Mouse (Mus musculus) urinary bladder, adult 2 months (tissue): Measurements from ENCODE around the gene Relch. TPM values are rescaled to one million over a fixed set of nuclear protein-coding genes. Genes with fewer than 3 reads are reported as not detected.
"Not testable (repeated sequence)": the region's sequence is repeated elsewhere in the genome, so short reads cannot be mapped to it uniquely, and the experiment has no call there.

Experiments
- DNase-seq: peaks from one replicate; pipeline ENCODE4 v3.0.0; 2022; ENCODE audit warnings: low spot score
- polyA plus RNA-seq: library from polyadenylated mRNA; depleted of rRNA; stranded (reverse); fragments of >200 nt; gene quantifications from 2 replicates; pipeline ENCODE4 v1.2.3, GENCODE M21; 2012; rRNA removed

Gene Relch
- polyA plus RNA-seq = 37.0 and 43.5 TPM in 2 replicates

- peak; percentile 87 for DNase-seq
These were observed at the start of gene Relch, which contains the start of gene Pign for GRCm38 (mm10) chr1:105663171-105663961. Gene Relch, plus strand, starts transcription at chr1:105663861. Gene Pign, minus strand, starts transcription at chr1:105663677.

DNA sequence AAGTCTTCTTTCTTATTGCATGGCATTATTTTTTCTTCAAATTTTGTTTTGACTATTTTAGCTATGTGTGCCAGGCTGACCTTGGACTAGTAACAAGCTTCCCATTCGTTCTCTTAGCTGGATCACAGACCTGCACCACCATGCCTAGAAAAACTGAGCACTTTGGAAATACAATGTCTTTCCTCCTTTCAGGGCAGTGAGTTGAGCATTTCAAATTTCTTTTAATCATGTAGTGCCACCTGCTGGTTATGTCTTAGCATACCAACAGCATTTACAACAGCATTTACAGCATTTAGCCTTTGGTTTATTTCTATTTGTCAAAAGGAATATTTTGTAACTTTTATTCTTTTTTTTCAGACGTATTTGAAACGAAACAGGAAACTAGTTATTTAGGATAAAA, 33.2 kb upstream of the Relch start:
- no peak for DNase-seq

DNA sequence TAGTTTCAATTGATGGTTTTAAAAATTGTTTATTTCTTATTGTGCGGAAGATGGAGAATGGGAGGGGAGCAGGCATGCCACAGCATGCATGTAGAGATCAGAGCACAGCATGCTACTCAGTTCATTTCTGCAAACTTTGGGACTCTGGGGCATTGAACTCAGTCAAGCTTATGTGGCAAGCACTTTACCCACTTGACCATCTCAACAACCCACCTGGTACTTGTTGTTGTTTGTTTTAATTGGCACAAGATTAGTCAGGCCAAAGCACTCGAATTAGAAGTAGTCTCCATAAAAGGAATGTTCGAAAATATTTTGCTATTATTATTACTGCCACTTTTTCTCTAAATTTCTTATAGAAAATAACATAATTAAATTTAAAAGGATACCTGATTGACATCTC, 19.6 kb upstream of the Relch start:
- no peak for DNase-seq

DNA sequence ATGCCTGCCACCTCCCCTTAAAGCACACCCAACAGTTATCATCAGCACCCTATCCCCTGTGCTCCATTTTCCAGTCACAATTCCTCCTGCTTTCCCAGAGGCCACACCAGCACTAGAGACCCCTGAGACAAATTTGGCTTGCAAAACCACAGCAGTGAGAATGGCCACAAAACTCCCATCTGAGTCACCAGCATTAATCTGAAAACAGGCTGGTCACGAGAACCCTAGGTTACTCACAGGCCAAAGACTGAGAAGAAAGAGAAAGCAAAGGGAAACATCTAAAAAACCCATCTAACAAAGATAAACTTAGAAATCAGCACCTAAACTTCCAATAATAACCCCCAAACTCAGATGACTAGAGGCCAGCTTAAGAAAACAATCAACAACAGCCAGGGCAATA, 13.0 kb upstream of the Relch start:
- DNase-seq = no peak

DNA sequence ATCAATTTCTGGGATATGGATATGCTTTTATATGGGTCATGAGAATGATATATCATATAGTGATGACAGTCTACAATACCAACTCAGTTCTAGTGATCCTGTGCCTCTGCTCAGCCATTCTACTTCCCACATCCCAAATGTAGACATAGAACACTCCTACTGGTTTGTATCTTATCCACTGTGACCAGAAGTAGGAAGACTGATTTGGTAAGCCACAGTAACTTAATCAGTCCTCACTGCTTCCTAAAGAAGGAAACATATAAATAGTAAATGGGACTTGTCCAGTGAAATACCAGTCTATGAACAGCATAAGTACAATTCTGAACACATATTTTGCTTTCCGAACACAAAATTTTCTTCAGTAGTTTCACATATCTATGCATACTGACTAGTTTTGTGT, 9.7 kb upstream of the Relch start:
- DNase-seq = no peak

DNA sequence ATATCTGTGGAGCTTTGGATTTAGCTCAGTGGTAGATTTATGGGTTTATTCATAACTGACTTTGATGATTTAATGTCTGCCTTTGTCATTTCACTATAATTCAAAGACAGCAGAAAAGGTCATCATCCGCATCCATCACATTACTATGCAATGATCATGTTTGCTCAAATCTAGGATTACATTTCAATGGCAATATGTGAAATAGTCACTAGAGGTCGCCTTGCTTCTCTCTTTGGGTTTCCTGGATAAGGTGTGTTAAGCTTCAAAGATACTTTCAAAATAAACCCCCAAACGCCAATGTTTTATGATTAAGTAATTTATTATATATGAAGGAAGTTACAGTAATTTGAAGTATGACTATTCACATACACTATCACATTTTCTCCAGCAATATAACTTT, 3.6 kb upstream of the Relch start:
- DNase-seq = no peak

DNA sequence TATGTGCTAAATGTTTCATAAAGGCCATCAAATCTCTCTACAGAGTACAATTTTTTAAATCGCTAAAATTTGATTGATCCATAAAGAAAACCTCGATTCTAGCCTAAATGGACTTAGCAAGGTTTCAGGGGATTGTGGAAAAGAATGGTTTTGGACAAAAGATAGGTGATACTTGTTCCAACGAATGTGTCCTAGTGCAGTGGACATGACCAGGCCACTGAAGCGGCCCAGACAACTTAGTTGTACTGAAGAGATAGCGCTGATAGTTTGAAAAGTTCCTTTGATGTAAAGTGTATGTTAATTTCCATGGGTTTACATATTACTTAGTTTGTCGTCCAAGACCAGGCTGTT, 866 bp upstream of the Relch start:
- DNase-seq = no peak

DNA sequence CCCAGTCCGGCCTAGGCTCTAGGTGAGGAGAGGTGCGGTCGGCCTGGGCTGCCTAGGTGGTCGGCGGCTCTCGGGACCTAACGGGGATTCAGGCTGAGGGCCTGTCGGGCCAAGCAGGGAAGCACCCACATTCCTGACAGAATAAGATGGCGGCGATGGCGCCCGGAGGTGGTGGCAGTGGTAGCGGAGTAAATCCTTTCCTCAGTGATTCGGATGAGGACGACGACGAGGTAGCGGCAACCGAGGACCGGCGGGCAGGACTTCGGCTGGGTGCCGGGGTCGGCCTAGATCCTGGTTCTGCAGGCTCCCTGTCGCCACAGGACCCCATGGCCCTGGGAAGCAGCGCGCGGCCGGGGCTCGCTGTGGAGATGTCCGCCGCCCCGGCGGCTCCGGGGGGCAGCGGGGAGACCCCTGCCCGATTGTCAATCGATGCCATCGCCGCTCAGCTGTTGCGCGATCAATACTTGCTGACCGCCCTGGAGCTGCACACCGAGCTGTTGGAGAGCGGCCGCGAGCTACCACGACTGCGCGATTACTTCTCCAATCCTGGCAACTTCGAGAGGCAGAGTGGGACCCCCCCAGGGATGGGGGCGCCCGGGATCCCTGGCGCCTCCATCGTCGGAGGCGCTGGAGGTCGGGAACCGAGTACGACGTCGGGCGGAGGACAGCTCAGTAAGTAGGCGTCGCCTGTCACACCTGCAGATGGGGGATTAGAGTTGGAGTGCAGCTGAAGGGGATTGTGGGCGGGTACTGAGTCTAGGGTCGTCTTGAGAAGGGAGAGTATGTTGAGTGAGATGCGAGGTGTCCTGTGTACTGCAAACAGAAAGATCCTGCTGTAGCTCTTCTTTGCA, 526 bp downstream of the Relch start:
- DNase-seq = no peak

GRCm38 (mm10) chr1:105669700-105670099, 6.0 kb downstream of the Relch start:
- DNase-seq = no peak

- DNase-seq = no peak
These were observed 11.1 kb downstream of the Relch start for GRCm38 (mm10) chr1:105674763-105675162.

- DNase-seq = no peak
These were observed 16.9 kb downstream of the Relch start for GRCm38 (mm10) chr1:105680587-105680986.

- no peak for DNase-seq
These were observed 21.8 kb downstream of the Relch start for GRCm38 (mm10) chr1:105685501-105685900.

GRCm38 (mm10) chr1:105695581-105695980, 31.9 kb downstream of the Relch start:
- no peak for DNase-seq

- DNase-seq = no peak
These were observed 37.4 kb downstream of the Relch start for GRCm38 (mm10) chr1:105700984-105701530.

GRCm38 (mm10) chr1:105709415-105709814, 45.8 kb downstream of the Relch start:
- no peak for DNase-seq

- no peak for DNase-seq
These were observed 47.6 kb downstream of the Relch start for GRCm38 (mm10) chr1:105711227-105711626.

DNA sequence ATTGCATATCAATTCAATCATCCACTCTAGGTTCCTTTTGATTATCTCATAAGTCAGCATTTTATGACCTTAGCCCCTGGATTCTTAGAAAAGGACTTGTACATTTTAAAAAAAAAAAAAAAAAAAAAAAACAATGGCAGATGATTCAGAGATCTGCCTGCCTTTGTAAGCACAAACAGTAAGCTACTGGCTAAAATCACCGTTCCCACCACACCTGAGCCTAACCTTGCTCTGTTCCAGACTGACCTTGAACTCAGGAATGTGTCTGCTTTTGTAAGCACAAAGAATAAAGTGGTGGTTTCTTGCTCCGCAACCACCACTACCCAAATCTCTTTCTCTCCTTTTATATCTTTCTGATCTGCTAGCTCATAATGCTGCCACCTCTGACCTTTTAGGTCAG, 49.2 kb downstream of the Relch start:
- no peak for DNase-seq

GRCm38 (mm10) chr1:105718358-105718757, 54.7 kb downstream of the Relch start:
- DNase-seq = no peak

- DNase-seq = not testable (repeated sequence)
These were observed 65.6 kb downstream of the Relch start for GRCm38 (mm10) chr1:105729246-105729645.

DNA sequence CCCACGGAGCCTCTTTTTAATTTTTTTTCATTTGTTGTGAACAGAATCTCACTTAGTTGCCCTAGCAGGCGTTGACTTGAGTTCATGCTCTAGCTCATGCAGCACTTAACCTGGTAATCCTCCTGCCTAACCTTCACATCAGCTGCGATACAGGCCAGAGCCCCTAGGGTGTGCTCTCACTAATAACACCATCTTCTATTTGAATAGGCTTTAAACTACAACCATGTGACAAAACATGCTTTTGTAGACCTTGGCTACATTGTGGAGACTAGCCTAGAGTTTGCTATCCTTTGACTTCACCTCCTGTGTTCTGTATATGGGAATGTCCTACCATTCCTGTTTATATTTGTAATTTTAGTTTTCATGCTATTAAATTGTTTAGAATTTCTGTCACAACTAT, 71.7 kb downstream of the Relch start:
- DNase-seq = no peak

DNA sequence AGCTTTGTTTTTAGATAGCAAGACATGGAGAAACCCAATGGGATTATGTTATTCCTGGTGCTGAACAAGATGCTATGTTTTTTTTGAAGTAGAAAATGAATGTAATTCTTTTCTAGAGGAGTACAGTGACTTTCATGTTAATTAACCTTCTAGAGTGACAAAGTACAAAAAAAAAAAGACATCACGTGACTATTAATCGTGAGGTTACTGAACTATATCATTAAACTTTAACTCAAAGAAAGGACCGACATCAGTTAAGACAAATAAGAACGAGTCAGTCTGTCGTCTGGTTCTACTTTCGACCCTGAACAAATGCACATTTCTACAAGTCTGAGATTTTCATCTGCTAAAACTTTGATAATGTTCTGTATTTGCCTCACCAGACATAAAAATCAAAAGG, 74.7 kb downstream of the Relch start:
- no peak for DNase-seq

GRCm38 (mm10) chr1:105739493-105739892, 75.8 kb downstream of the Relch start:
- DNase-seq = no peak

GRCm38 (mm10) chr1:105742481-105742880, 78.8 kb downstream of the Relch start:
- DNase-seq = no peak
